Mouse (Mus musculus) forebrain, embryonic 13.5 days (tissue): ENCODE data around the gene Hist1h2ao. TPM values are rescaled to one million over a fixed set of nuclear protein-coding genes. Genes with fewer than 3 reads are reported as not detected.

Experiments
- microRNA-seq: library from miRNA; unstranded; fragments of <30 nt; microRNA quantifications from one replicate; pipeline ENCODE4, GENCODE M21; 2016
- polyA plus RNA-seq: library from polyadenylated mRNA; unstranded; fragments of >200 nt; fragmentation: Nextera tagmentation; extraction: Ambion mirVana; gene quantifications from 2 replicates; pipeline ENCODE4 v1.2.1, GENCODE M21; 2015

Gene Hist1h2ao
- polyA plus RNA-seq, 1 experiment from 2014 or later = not detected

Small RNAs within 50 kb of the gene (microRNA-seq; reads per million reads assigned to microRNA genes)
- not detected for gene Gm19658
- not detected for gene Gm44346
- not detected for gene Gm44466

Other genes with a start within 250 kb of the Hist1h2ao start
- not detected in 2 replicates for gene Olfr1364, start 228.7 kb upstream of the Hist1h2ao start, polyA plus RNA-seq
- not detected in 2 replicates for gene Olfr1362, start 196.4 kb upstream of the Hist1h2ao start, polyA plus RNA-seq
- not detected in 2 replicates for gene Olfr11, start 167.9 kb upstream of the Hist1h2ao start, polyA plus RNA-seq
- not detected in 2 replicates for gene Olfr1361, start 147.1 kb upstream of the Hist1h2ao start, polyA plus RNA-seq
- not detected in 2 replicates for gene Olfr1360, start 133.1 kb upstream of the Hist1h2ao start, polyA plus RNA-seq
- not detected in 2 replicates for gene Olfr1359, start 112.4 kb upstream of the Hist1h2ao start, polyA plus RNA-seq
- 1.7 and 4.8 TPM in 2 replicates for gene Hist1h2bl, start 94.3 kb upstream of the Hist1h2ao start, polyA plus RNA-seq
- gene Hist1h2ai, start 94.0 kb upstream of the Hist1h2ao start, polyA plus RNA-seq = 23.7 and 32.4 TPM in 2 replicates
- 23.7 and 35.3 TPM in 2 replicates for gene Hist1h3h, start 92.8 kb upstream of the Hist1h2ao start, polyA plus RNA-seq
- 5.9 and 6.9 TPM in 2 replicates for gene Hist1h2bm, start 88.4 kb upstream of the Hist1h2ao start, polyA plus RNA-seq
- 1.3 and 1.9 TPM in 2 replicates for gene Hist1h4j, start 75.4 kb upstream of the Hist1h2ao start, polyA plus RNA-seq
- 6.9 and 11.1 TPM in 2 replicates for gene Hist1h4k, start 60.0 kb upstream of the Hist1h2ao start, polyA plus RNA-seq
- gene Hist1h2ak, start 56.6 kb upstream of the Hist1h2ao start, polyA plus RNA-seq = 49.6 and 61.0 TPM in 2 replicates
- gene Hist1h2bn, start 56.3 kb upstream of the Hist1h2ao start, polyA plus RNA-seq = 4.0 and 8.4 TPM in 2 replicates
- 37.1 and 38.4 TPM in 2 replicates for gene Hist1h1b, start 29.8 kb upstream of the Hist1h2ao start, polyA plus RNA-seq
- gene Hist1h3i, start 27.1 kb upstream of the Hist1h2ao start, polyA plus RNA-seq = 166 and 192 TPM in 2 replicates
- gene Hist1h2an, start 23.2 kb upstream of the Hist1h2ao start, polyA plus RNA-seq = 12.8 and 16.1 TPM in 2 replicates
- 2.1 and 2.3 TPM in 2 replicates for gene Hist1h2bp, start 23.0 kb upstream of the Hist1h2ao start, polyA plus RNA-seq
- 24.9 and 25.3 TPM in 2 replicates for gene Hist1h2bq, start 268 bp upstream of the Hist1h2ao start, polyA plus RNA-seq
- not detected in 2 replicates for gene Hist1h4m, start 1.3 kb downstream of the Hist1h2ao start, polyA plus RNA-seq
- gene Hist1h4n, start 21.7 kb downstream of the Hist1h2ao start, polyA plus RNA-seq = 12.8 and 20.2 TPM in 2 replicates
- gene Hist1h2ap, start 23.0 kb downstream of the Hist1h2ao start, polyA plus RNA-seq = 4,205 and 5,125 TPM in 2 replicates
- 24.7 and 27.2 TPM in 2 replicates for gene Hist1h2br, start 23.3 kb downstream of the Hist1h2ao start, polyA plus RNA-seq
- gene Zfp184, start 134.6 kb downstream of the Hist1h2ao start, polyA plus RNA-seq = 25.4 and 29.2 TPM in 2 replicates
- gene Pom121l2, start 170.7 kb downstream of the Hist1h2ao start, polyA plus RNA-seq = 0.09 TPM in 1 of 2 replicates, not detected in the other
- gene Prss16, start 199.3 kb downstream of the Hist1h2ao start, polyA plus RNA-seq = not detected in 2 replicates
- 2.8 and 10.7 TPM in 2 replicates for gene Hist1h2ah, start 225.1 kb downstream of the Hist1h2ao start, polyA plus RNA-seq
- 7.5 and 10.3 TPM in 2 replicates for gene Hist1h2bk, start 225.4 kb downstream of the Hist1h2ao start, polyA plus RNA-seq
- 42.8 and 45.2 TPM in 2 replicates for gene Hist1h4i, start 230.9 kb downstream of the Hist1h2ao start, polyA plus RNA-seq
- gene Hist1h2ag, start 232.5 kb downstream of the Hist1h2ao start, polyA plus RNA-seq = 60.3 and 62.0 TPM in 2 replicates
- 13.3 and 13.9 TPM in 2 replicates for gene Hist1h2bj, start 232.7 kb downstream of the Hist1h2ao start, polyA plus RNA-seq